Mouse (Mus musculus) ES-CJ7 (cell line): Measurements from ENCODE around the gene Gm884.

Experiments
- DNase-seq: peaks from one replicate; pipeline ENCODE4 v3.0.0; 2011; ENCODE audit warnings: low read depth, low spot score

Gm884 gene

DNA sequence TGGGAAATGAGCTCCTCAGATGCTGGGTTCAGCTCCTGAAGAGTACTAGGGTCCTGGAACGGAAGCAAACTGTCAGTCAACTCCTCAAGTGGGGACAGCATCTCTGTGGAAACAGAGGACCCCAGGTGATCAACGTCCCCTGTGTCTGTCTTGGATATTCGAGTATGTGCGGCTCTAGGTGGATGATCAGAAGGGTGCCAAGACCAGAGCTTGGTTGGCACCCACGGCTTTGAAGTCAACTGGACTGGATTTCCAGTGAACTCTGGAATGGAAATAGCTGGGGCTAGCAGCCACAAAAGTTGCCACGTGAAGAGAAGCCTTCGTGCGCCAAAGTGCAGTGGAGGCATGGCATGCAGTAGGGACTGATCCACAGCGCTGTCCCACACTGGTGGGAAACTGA lies at the start of gene Gm884:
TSS of gene Gm884 (minus strand) at position 101 of the 400 bp plus-strand sequence.
- no peak for DNase-seq

DNA sequence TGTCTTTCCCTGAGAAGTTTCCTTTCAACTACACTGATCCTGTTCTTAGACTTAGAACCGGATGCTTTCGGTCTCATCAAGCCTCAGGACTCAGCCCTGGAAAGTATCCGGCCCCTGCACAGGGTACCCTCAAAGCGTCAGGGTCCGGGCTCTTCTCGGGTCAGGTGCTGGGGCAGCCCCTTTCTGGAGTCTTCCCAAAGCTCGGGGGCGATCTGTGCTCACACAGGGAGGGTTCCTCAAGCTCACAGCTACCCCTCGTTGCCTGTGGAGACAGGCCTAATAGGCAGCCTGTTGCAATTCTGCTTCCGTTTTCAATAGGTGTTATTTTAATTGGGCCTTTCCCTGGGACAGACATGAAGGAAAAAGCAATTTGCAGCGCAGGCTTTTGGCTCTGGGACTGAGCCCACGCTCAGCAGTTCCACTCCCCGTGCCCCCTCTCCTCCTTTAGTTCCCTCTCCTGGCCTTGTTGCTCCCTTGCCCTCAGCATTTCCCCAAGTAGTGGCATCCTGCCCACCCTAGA lies 46.0 kb upstream of the Gm884 start:
- no peak for DNase-seq

DNA sequence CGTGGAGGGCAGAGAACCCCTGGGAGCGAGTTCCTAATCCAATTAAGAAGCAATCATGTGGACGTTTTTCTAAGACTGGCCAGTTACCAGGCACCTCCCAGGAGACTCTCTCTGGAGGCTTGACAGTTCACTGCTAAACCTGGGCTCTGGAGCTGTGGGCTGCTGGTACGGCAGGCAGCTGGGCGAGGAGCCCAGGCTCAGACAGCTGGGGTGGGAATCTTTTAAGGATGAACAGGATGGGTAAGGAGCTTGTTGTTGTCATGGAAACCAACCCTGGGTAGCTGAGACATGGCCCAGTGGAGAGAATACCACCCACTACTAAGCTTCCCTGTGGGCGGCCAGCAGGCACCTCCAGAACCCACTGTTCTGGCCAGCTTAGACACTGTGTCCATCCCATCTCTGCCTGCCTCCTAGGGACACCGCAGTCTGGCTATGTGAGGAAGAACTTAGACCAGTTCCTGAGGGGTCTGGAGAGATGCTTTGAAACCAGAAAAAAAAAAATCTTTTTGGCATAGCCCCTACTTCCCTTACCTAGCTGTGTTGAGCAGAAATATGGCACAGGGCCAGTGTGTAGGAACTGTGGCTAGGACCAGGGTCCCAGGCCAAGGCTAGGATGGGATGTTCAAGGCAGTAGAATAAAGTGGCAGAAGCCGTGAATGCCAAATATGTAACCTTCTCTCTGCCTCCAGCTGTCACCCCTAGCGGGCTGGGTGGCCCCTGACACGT lies 45.4 kb upstream of the Gm884 start:
- DNase-seq, result no peak

DNA sequence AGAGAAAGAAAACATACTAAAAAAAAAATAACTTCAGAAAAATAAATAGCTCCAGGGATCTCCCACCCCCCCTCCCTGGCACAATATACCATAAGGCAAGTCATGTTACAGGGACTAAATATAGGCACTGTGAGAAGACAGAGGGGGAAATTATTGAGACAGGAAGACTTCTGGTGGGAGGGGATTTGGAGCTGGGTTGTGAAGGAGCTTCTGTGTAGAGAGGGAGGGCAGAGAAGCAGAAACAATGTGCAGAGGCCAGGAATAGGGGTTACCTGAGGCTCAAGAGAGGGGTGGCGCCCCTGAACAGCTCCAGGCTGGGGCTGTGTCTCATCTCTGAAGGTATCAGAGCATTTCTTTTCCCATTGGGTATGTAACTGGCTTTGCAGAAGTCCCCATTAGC lies 44.8 kb upstream of the Gm884 start:
- DNase-seq, result no peak

DNA sequence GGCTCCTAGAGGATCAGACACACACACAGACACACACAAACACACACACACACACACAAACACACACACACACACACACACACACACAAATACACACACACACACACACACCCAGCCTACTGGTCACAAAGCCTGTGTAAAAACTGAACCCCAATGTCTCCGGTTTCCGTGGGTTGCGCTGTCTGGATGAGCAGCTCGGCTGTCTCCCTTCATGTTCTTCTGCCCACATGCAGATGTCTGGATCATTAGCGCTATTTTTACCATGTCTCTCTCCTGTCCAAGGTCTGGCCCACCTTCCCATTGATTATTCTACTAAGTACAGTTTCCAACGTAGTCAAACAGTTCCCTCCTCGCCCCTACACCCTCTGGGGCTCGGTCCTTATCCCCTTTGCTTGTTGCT lies 42.2 kb upstream of the Gm884 start:
- no peak for DNase-seq

DNA sequence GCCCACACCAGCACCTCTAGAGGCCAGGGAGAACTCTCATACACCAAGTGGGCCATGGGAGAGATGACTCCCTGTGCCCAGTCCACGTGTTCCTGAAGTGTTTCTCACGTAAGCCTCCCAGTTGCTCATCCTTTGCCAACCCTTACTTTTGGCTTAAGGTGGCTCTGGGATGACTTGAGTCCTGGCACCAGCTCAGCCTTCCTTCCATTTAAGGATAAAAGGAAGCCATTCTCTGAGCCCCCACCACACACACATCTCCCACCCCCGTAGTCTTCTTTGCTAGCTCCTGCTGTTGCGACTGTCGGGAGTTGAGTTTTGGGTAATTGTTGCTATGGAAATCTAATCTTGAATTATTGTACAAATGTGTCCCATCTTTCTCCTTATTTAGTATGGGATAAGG lies 41.6 kb upstream of the Gm884 start:
- DNase-seq, result no peak

DNA sequence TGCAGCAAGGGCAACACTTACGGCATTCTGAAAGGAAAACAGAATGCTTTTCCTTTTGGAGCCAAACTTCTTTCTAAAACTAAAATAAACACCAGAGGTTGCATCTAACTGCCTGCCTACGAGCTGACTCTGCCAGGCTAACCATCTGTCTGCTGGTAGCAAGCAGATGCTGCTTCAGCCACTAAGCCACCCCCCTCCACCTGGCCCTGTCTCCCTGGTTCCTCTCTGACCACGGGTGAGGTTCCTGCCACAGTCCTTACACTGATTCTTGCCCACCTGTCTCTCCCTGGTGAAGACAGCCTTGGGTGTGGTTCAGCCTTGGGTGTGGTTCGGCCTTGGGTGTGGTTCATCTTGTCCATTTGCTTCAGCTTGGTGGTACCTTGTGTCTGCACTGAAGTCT lies 40.9 kb upstream of the Gm884 start:
- DNase-seq, result no peak

DNA sequence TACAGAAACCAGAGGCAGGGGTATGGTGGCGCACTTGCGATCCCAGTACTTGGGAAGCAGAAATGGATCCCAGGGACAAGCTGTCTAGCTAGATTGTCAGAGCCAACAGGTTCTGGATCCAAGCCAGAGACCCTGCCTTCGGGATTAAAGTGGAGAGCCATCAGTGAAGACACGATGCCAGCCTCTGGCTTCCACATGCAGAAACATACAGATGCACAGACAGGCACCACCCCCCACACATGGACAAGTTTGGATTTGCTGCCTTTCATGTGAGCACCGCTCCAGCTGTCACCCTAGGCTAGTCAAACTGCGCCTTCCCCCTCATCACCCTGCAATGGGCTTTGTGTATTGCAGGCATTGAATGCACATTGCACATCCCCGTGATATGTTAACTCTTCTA lies 37.2 kb upstream of the Gm884 start:
- no peak for DNase-seq

DNA sequence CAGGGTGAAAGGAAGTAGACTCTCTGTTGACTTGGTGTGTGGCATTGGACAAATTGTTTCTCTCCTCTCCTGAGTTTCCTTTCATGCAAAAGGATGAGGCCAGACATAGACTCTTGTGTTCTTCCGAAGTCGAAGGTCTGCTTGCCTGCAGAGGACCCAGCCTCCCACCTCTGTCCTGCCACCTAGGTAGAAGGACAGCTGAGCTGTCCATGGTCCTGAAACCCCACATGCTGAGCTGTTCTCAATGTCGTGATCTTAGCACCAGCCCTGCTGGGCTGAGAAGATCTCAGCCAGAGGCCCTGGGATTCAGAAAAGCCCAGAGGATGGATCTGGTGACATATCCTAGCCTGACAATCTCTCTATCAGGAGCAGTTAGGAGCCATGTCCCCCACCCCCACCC lies 35.6 kb upstream of the Gm884 start:
- DNase-seq, result peak; percentile 69

DNA sequence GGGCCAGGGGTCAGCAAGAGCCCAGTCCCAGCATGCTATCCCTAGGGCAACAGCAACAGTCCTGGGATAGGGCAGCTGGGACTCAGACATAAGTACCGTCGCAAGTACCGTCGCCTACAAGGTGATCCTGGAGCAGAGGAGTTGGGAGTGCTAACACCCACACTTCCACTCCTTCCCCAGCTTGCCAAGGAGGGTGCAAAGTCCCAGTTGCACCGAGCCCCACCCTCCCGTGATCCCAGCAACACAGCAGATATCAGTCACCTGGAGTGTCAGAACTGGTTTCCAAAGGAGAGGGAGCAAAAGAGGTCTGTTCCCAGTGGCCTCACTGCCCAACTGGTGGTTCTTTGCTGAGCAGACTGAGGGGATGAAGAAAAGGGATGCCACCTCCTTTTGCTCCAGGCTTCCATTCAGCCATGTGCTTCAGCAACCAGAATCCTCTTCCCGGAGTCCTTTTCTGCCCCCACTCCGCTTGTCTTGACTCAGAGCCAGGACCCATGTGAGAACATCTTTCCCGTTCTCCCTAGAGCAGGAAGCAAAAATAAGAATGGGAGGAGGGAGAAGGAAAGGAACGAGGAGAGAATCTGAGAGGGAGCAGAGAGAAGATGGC lies 32.5 kb upstream of the Gm884 start:
- DNase-seq, result no peak

DNA sequence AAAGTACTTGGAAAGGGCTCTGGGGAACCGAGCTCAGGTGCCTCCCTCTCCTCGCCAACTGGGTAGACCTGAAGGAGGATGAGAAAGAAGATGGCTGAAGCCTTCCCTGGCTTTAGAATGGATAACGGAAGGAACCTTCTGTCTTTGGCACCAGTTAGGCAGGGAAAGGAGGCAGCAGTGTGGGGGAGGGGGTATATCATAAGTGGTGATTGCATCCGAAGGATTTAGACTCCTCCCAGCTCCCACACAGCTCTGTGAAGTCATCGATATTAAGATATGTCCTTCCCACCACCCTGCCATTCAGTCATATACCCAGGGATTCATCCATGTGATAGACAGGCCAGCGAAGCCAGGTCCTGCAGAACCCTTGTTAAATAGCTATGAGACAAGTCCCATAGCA lies 30.5 kb upstream of the Gm884 start:
- no peak for DNase-seq

DNA sequence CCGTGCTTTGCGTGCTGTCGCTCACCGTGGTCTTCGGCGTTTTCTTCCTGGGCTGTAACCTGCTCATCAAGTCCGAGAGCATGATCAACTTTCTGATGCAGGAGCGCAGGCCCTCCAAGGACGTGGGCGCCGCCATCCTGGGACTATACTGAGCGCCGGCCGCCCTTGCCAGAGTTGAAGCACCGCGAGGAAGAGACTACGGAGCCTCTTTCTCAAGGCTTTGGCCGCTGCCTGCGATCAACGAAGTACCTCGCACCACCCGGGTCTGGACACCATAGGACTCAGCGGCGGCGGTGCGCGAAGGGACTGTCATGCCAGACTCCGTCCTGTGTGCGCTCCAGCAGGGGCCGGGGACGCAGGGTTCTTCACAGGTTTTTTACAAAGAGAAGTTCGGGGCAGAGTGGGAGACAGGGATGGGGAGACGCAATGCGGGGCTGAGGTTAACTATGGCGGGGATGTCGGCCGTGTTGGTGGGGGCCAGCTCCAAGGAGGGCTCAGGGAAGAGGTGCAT lies 29.1 kb upstream of the Gm884 start:
- peak; percentile 19 for DNase-seq

DNA sequence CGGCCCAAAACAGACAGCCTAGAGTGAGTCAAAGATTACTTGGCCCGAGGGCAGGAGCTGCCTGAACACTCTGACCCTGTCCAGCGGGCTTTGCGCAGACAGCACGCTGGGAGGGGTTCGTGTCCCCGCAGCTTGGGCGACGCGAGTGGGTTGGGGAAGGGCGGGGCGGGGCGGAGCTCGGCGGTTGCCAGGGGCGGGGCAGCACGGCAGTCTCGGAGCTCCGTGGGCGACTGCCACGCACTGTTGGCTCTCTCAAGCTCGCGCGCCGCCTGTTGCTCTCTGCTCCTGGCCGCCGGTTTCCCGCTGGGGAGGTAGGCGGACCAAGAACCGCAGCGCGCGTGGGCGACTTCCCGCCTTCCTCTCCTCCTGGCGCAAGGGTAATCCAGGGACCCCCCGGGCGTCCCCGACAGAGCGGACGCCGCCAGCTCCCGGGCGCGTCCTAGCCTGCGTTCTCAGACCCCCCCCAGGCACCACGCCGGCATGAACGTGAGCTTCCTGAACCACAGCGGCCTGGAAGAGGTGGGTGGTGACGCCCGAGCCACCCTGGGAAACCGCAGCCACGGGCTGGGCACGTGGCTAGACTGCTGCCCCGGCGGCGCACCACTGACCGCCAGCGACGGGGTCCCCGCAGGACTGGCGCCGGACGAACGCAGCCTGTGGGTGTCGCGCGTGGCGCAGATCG lies 28.5 kb upstream of the Gm884 start, which contains the start of gene Rprml:
TSS of gene Rprml (plus strand) at position 270 of the 682 bp plus-strand sequence.
- DNase-seq, result peak; percentile 20

DNA sequence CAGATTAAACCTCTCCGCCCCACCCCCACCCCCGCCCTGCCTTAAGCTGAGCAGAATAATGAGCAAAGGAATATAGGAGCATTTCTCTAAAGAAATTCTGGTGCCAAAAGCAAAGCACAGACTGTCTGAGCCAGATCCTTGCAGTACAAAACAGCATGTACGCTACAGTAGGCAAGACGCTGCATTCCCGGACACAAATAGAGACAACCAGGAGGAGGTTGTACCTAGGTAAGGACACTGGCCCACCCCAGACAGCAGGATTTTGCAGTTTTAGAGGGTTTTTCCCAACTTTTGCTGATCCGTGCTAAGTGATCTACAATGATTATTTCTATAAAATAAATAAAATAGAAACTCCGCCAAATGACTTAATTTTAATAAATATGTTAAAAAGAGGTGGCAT lies 27.7 kb upstream of the Gm884 start:
- no peak for DNase-seq

DNA sequence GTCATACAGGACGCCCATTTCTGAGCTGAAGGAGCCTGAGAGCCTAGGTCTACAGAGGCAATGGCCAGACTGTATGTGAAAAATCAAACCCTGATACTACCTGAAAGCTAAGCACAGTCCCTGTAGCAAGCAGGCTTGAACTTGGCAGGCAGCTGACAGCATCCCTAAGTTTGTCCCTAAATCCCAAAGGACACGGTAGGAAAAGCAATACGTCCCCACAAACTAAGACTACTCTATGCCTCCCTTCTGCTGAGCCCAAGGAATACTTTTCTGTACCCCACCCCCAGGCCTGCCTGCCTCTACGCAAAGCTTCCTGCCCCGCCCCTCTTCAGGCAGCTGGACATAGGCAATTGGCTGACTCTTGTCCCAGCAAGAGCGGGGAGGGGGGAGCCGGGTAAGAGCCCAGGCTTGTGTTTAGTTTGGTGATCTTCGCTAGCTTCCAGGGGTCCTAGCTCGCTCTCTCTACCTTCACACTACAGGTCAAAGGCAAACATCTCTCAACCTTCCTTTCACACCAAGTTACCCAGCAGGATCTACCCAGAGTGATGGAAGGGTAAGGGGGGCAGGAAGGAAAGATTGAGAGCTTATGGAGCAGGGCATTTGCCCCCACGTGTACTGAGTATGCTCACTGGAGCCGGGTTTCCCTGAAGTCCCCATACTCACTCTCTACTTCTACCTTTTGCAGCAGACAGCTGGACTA lies 27.1 kb upstream of the Gm884 start:
- DNase-seq, result peak; percentile 22

DNA sequence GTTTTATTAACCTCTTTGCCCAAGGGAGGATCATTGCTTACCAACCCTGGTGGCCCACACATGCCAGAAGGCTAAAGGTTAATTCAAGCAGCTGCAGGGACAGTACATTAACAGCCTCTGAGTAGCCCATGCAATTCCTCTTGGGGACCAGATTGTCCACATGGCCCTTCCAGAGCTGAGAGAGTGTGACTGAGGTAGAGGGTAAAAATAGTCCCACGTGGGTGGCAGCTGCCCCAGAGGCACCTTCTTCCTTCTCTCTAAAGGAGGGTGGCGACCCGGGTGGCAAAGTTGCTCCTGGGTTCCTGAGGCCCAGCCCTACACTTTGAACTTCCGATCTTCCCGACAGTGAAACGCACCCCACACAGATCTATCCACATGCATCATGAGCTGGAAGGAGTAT lies 25.4 kb upstream of the Gm884 start:
- DNase-seq, result no peak

DNA sequence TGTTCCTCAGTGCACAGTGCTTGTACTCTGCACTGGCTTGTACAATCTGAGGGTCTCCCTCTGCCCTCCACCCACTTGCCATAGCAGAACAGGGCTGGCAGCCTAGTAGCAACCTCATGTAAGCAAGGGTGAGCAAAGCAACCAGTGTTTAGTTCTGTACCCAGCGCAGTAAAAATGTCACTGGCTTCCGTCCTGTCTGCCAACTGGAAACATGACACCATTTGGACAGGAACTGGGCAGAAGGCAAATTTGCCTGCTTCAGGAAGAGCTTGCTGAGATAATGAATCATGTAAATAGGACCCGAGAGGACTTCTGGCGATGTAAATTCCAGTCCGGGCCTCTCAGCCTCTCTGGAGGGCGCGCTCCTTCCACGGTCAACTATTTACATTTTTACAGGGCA lies 24.8 kb upstream of the Gm884 start:
- DNase-seq, result no peak

DNA sequence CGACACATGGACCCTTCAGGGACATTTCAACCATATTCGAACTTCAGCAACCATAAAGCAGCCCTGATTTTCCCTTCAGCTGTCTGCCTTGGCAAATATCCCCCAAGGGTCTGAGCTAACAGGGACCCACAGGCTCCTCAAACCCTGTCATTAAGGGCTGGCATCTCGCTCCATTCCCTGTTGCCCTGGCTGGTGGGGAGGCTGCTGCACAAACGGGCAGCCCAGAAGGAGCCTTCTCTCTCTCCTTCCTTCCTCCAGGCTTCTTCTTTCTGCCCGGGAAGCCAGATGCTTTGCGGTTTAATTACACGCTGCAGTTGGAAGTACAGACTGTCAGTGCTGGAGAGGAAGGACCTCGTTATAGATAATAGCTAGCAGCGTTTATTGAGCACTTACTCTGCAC lies 22.3 kb upstream of the Gm884 start:
- no peak for DNase-seq

DNA sequence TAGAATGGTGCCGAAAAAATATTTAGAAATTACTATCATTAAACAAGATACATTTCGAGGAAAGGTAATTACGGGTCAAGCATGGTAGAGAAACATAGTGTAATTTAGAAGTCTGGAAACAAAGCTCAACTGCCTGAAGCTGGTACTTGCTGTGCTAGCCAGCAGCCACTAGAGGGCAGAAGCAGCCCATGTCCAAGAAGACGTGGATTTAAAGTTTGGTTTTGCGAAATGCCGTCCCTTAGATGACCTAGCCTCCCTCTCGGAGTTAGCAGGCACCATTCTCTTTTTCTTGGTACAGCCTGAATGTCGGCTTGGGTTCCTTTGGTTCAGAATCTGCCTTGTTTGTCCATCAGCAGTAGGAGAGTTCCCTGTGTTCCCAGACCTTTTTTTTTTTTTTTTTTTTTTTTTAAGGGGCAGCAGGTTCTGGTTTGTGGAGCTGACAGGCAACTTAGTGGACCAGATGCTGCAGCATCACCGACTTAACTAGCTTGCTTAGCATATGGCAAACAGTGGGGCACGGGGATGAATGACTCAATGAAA lies 18.5 kb upstream of the Gm884 start:
- DNase-seq, result peak; percentile 77

DNA sequence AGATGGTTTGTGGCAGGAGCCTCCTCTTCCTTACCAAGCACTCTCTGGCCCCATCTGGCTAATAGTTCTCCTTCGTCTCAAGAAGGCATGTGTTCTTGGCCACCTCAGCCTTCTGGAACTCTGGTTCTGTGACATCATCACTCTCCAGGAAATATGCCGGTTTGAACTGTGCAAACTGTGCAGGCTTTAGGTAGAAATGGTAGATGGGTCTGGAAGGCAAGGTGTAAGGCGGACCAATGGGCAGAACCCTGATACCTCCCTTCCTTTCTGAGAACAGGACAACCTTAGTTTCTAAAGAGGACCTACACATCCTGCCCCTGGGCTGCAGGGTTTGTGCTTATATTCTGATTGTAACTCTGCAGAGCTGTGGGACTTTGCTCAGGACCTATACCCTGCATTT lies 17.9 kb upstream of the Gm884 start, which contains the start of gene Lyzl6:
TSS of gene Lyzl6 (minus strand) at position 101 of the 400 bp plus-strand sequence.
- DNase-seq, result no peak

DNA sequence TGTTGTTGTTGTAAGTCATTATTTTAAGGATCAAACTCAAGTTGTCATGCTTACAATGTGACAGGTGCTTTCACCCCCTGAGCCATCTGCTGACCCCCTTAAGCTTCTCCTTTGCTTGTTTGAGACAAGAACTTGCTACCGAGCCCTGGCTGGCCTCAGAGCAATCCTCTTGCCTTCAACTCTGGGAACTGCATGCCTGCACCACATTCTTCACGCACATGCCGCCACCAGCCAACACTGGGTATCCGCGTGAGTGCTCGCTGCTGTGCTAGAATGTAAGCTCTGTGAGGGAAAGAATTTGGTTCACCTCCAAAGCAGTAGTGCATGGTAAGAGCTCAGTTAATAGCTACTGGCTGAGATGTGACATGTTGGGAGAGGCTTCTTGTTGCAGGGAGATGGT lies 15.3 kb upstream of the Gm884 start:
- DNase-seq, result no peak

DNA sequence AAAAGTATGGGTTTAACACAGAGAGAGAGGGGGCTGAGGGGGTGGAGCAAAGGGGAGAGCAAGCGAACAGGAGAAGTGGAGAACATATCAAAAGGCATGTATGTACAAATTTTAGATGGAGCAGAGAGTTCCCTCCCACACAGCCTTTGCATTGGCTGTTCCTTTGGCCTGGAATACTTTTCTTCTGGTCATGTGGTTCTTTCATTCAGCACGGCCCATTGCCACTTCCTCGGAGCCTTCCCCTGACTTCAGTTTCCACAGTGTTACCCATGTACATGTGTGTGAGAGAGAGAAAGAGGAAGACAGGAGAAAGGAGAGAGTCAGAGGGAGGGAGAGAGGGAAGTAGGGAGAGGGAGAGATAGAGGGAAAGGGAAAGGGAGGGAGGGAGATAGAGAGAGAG lies 14.5 kb upstream of the Gm884 start:
- no peak for DNase-seq
